Mouse (Mus musculus) ZHBTc4 (cell line): ENCODE results near the gene Xrn1.

Experiments used
- DNase-seq: peaks from one replicate; pipeline ENCODE4 v3.0.0-alpha.2; 2011; ENCODE audit warnings: low read depth, low spot score

Gene Xrn1

DNA sequence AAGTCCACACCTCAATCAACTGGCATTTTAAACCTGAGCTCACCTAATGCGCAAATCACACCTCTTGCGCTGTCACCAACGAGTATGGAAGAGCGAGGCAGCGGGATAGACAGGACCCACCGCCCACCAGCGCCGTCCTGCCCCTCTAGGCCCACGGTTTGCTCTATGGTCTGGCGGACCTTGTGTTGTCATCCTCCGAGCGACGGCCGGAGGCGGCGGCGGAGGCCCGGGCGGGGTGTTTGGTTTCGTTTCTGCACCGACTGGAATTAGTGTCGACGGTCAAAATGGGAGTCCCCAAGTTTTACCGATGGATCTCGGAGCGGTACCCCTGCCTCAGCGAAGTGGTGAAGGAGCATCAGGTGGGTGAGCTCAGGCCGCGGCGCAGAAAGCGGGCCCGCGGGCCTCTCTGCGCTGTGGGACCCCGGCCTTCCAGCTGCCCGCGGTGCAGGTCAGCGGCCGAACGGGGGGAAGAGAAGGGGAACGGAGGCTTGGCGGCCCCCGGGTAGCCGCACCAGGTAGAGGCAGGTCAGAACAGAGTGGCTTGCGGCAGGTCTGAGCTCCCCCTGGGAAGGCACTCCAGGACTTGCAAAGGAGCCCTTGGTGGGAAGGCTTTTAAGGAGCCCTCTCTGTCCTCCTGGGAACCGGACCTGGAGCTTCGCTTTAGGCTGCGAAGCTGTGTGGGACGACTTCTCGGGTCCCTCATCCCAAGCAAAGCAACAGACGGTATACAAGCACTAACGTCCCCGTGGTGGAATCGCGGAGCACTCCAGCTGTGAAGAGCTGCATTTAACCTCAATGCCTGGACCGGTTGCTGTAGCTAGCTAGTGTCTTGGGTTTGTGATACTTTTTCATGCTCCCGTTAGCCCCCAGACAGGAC, at the start of gene Xrn1:
Xrn1 (plus strand) TSS at position 176 of the 877 bp plus-strand sequence.
- peak; percentile 98 for DNase-seq

DNA sequence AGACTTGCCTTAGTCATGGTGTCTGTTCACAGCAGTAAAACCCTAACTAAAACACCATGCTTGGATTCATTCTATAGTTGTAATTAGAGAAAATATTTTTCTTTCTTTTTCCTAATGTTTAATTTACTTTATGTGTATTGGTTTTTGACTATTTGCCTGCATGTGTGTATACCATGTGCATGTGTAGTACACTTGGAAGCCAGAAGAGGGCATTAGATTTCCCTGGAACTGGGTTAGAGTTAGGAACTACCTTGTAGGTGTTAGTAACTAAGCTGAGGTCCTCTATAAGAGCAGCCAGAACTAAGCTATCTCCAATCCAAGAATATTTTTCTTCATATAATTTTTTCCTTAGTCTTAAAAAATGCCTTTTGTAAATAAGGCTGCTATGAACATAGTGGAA, 21.7 kb upstream of the Xrn1 start:
- peak; percentile 48 for DNase-seq

- peak; percentile 20 for DNase-seq
Measured at GRCm38 (mm10) chr9:95953658-95954057, 902 bp upstream of the Xrn1 start.

DNA sequence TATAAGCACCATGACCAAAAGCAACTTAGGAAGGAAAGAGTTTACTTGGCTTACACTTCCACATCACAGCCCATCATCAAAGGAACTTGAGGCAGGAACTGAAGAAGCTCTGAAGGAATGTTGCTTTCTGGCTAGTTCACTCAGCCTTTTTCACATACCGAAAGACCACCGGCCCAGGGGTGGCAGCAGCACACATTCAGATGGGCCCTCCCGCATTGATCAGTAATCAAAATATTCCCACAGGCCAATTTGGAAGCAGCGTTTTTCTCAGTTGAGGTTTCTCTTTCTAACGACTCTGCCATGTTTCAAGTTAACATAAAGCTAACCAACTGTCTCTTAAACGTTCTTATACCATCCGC, 355 bp upstream of the Xrn1 start:
- DNase-seq = no peak

DNA sequence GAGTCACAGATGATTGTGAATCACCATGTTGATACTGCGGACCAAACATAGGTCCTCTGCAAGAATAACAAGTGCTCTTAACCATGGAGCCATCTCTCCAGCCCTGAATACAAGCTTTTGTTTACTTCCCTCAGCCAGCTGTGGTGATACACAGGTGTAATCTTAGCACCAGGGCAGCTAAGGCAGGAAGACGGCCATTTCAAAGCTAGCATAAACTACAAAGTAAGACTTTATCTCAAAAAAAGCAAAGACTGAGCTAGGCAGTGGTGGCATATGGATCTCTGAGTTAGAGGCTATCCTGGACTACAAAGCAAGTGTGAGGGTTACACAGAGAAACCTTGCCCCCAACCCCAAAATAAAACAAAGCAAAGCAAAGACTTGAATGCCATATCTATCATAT, 3.1 kb downstream of the Xrn1 start:
- no peak for DNase-seq

DNA sequence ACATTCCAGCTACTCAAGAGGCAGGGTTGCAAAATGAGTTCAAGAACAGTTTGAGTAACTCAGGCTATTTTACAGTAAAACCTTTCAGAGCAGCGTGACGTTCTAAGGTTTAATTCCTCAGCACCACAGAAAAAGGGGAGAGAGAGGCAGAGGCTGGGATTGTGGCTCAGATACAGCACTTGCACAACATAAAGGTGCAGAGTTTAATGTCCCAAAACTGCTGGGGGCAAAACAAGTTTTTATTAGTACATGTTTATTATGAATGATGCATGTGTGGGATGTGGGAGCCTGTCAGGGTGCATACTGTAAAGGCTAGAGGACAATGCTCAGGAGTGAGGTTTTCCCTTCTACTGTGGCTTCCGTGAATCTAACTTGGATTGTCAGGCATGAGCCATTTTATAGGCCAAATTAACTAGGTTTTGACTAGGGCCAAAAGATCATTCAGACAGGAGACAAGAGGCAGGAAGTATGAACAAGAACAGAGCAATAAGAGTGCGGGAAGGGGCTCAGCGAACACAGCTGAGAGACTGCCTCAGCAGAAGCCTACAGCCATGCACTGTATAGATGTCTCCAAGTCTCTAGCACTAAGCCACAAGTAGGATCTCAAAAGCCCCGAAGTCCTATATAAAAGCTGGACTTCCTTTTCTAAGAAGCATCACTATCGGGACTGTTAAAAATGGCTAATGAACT, 3.6 kb downstream of the Xrn1 start:
- DNase-seq = peak; percentile 10

GRCm38 (mm10) chr9:95958731-95959105, 4.2 kb downstream of the Xrn1 start:
- peak; percentile 67 for DNase-seq

GRCm38 (mm10) chr9:95959246-95959645, 4.7 kb downstream of the Xrn1 start:
- no peak for DNase-seq

GRCm38 (mm10) chr9:95959732-95960428, 5.3 kb downstream of the Xrn1 start:
- DNase-seq = no peak

DNA sequence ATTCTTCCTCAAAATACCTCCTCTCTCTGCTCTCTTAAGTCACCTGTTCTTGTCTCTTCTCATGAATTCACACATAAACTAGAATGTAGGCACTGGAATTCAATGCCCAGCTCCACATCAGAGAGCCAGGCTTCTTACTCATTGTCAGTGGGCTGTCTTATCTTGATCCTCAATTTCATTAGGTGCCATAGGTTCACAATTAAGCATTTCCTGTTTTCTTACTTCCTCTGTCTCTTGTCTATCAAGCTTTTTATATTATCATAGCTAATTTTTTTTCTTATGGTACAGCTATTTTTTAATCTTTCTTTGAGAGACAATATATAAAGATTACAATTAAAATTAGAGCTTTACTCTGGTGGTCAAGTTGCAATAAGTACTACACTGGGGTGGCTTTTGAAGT, 6.5 kb downstream of the Xrn1 start:
- DNase-seq = no peak

DNA sequence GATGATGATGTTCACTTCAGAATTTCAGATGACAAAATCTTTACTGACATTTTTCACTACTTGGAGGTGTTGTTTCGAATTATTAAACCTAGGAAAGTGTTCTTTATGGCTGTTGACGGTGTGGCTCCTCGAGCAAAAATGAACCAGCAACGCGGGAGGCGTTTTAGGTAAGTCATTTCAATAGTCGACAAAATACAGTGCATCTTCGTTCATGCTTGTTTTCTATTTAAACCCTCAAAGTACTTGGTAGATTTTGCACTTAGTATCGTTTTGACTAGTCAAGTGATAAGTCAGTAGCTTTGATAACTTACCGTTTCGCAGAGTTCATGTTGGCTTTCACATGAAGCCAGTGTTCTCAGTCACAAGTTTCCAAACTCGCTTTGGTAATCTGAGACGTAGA, 9.5 kb downstream of the Xrn1 start:
- DNase-seq = no peak

DNA sequence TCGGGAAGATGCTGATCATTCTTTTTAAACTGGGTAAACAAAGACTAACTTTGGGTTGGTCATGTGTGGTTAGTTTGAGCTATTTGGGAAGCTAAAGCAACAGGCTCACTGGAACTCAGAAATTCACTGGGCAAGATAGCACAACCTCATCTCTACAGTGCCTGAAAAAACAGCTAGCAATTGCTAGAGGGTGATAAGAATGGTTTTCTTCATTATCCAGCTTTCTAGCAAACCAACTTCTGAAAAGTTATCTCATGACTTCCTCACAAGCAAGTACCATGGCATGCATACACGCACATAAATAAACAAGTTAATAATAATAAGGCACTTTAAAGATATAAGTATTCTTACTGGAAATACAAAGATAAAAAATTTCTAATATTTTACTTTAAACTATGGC, 23.7 kb downstream of the Xrn1 start:
- no peak for DNase-seq

DNA sequence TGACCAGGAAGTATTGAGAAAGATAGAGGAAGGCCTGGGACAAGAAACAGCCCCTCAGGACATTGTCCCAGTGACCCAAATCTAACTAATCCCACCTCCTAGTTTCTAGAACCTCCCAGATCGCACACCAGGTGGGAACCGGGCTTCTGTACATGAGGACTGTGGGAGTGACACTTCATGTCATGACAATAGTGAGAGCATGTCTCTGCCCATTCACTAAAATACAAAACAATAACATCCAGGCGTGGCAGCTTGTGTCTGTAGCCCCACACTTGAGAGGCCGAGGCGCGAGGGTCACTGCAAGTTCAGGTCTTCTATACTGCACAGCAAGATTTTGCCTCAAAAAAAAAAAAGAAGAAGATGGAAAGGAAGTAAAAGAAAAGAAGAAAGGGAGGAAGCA, 25.3 kb downstream of the Xrn1 start:
- peak; percentile 59 for DNase-seq

DNA sequence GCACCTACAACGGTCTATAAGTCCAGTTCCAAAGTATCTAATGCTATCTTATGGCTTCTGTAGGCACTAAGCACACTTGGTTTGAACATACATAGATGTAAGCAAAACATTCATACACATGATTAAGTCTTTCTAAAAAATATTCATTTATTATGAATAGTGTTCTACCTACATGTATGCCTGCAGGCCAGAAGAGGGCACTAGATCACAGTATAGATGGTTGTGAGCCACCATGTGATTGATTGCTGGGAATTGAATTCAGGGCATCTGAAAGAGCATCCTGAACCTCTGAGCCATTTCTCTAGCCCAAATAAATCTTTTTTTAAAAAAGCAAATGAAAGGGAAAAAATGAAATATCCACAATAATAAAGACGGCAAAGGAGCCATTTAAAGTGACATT, 37.7 kb downstream of the Xrn1 start:
- peak; percentile 41 for DNase-seq

DNA sequence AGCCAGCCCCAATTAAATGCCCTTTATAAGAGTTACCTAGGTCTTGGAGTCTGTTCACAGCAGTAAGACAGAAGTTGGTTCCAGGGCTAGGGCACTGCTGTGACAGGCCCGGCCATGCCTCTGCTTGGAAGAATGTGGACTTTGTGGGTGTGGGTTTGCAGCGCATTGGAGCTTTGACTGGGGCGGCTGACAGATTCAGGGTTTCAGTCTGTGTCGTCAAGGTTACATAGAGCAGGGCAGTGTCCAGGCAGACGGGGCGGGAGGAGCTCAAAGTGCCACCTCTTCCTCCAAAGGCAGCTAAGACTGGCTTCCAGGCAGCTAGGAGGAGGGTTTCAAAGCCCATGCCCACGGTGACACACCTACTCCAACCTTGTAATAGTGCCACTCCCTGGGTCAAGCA, 49.9 kb downstream of the Xrn1 start:
- peak; percentile 33 for DNase-seq

DNA sequence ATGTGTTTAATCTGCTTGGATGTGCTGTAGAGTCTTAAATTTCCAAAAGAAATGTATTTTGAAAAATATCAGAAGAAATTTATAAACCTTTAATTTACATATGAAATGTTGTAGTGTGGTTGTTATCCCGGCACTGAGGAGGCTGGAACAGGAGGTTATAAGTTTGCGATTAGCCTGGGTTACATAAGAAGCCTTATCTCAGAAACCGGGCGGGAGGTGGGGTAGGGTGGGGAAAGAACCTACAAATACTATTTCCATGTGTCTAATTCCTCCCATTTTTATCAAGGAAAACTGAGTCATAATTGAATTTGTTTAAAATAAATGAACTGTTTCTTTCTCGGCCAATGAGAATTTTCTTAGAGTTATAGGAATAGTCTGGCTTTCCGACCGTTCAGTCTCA, 56.1 kb downstream of the Xrn1 start:
- DNase-seq = no peak

GRCm38 (mm10) chr9:96023921-96024320, 69.4 kb downstream of the Xrn1 start:
- DNase-seq = no peak

- no peak for DNase-seq
Measured at GRCm38 (mm10) chr9:96027913-96028312, 73.4 kb downstream of the Xrn1 start.

DNA sequence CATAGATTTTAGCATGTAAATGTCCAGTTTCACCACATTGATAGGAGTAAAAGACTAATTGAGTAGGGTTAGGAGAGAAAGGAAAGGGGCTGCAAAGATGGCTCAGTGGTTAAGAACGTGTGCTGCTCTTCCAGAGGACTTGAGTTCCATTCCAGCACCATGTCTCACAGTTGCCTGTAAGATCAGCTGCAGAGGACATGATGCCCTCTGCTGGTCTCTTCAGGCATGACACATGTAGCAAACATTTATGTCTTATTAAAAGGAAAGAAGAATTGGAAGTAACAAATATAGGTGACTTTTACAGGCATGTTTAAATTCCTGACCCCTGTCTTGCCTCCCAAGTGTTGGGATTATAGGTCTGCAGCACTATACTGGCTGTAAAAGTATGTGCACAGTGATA, 74.3 kb downstream of the Xrn1 start:
- peak; percentile 80 for DNase-seq

- DNase-seq = no peak
Measured at GRCm38 (mm10) chr9:96029886-96030285, 75.3 kb downstream of the Xrn1 start.

GRCm38 (mm10) chr9:96035371-96036086, 81.0 kb downstream of the Xrn1 start:
- DNase-seq = no peak

GRCm38 (mm10) chr9:96044214-96044613, 89.7 kb downstream of the Xrn1 start:
- DNase-seq = no peak
